Mouse (Mus musculus) hindbrain, embryonic 15.5 days (tissue): Measurements from ENCODE around the gene Cenpu. TPM values are rescaled to one million over a fixed set of nuclear protein-coding genes. Genes with fewer than 3 reads are reported as not detected.
A peak's percentile ranks its signal among the peaks of the same experiment; 100 is the strongest.

Experiments used
- ATAC-seq: fragments of 200-750 bp; cut with Nextera tagmentation; 2 replicates; pipeline ENCODE4 v1.8.0; 2017; ENCODE audit warnings: low read depth, moderate number of reproducible peaks, moderate TSS enrichment; ENCODE audit not compliant: low FRiP score
- H3K27ac ChIP-seq: fragments of 300-500 bp; sonication (generic); replicated peaks from 2 replicates; pipeline ENCODE4 v1.5.1; 2015; ENCODE audit warnings: mild to moderate bottlenecking, inconsistent platforms
- H3K27me3 ChIP-seq: fragments of 300-500 bp; sonication (generic); 2 replicates; pipeline ENCODE4 v1.6.1; 2015; ENCODE audit warnings: control low read depth, inconsistent platforms
- H3K36me3 ChIP-seq: fragments of 300-500 bp; sonication (generic); 2 replicates; pipeline ENCODE4 v1.6.1; 2015; ENCODE audit warnings: control low read depth, inconsistent platforms
- H3K4me1 ChIP-seq: fragments of 300-500 bp; sonication (generic); replicated peaks from 2 replicates; pipeline ENCODE4 v1.6.1; 2015; ENCODE audit warnings: control low read depth, inconsistent platforms
- H3K4me2 ChIP-seq: fragments of 300-500 bp; sonication (generic); 2 replicates; pipeline ENCODE4 v1.6.1; 2015; ENCODE audit warnings: moderate library complexity, mild to moderate bottlenecking, inconsistent platforms
- H3K4me3 ChIP-seq: fragments of 300-500 bp; sonication (generic); 2 replicates; pipeline ENCODE4 v1.5.1; 2015; ENCODE audit warnings: mild to moderate bottlenecking, inconsistent platforms
- H3K9ac ChIP-seq: fragments of 300-500 bp; sonication (generic); 2 replicates; pipeline ENCODE4 v1.6.1; 2015; ENCODE audit warnings: inconsistent platforms
- H3K9me3 ChIP-seq: fragments of 300-500 bp; sonication (generic); 2 replicates; pipeline ENCODE4 v1.6.1; 2016; ENCODE audit warnings: control low read depth, inconsistent platforms
- WGBS: fragments of 180-500 bp; shearing (Covaris S2); methylation state at CpG from one replicate; pipeline ENCODE4 v1.1.7; 2015; 5-methylcytosine and 5-hydroxymethylcytosine counted together
- polyA plus RNA-seq: library from polyadenylated mRNA; unstranded; fragments of >200 nt; fragmentation: Nextera tagmentation; extraction: Ambion mirVana; gene quantifications from 2 replicates; pipeline ENCODE4 v1.2.1, GENCODE M21; 2015

The Cenpu gene
- polyA plus RNA-seq, 1 experiment from 2014 or later = 6.9 TPM

DNA sequence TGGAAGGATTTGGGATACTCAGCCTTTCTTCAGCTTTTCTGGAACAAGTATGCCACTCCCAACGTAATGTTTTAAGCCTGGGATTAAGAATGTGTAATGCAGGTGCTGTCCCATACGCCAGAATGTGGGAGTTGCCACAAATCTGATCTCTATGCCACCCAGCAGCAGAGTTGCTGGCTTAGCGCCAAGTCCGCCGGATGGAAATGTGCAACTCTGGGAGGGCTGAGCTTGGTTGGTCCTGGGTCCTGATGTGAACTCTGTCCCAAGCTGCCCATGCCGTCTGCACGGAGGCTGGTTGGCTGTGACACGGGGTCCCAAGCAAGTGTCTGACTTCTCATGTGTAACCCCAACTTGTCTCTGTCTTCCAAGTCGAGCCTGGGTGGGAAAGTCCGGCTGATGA lies 25.0 kb upstream of the Cenpu start:
- Histone ChIP-seq H3K9ac (no peak overlapping the region), H3K4me2 (no peak overlapping the region), H3K27me3 (no peaks in the 10 kb centered on the region), H3K27ac (no peak overlapping the region), H3K4me1 (no peaks in the 10 kb centered on the region), H3K9me3 (no peaks in the 10 kb centered on the region), H3K36me3 (peaks cover 25% of the 10 kb centered on the region), H3K4me3 (no peak overlapping the region)
- WGBS = 67% methylated on average over 10 of the region's 10 CpGs
- ATAC-seq = no peak

DNA sequence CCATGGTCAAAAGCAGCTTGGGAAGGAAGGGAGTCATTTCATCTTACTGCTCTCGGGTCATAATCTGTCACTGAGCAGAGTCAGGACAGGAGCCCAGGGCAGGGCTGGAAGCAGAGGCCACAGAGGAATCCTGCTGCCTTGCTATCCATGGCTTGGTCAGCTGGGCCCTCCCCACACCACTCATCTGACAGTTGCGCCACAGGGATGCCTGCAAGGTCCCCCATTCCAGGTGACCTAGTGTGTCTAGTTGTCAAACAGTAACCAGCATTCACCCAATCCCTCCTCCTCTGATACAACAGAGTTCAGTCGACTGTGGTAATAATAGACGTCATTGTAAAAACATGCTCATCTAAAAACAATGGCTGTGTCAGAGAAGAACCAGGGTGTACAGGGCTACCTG lies 22.3 kb upstream of the Cenpu start:
- no peak overlapping the region for H3K9ac ChIP-seq
- ATAC-seq = no peak
- no peaks in the 10 kb centered on the region for H3K9me3 ChIP-seq
- peaks cover 28% of the 10 kb centered on the region for H3K36me3 ChIP-seq
- no peaks in the 10 kb centered on the region for H3K4me1 ChIP-seq
- WGBS = 86% methylated on average over 4 of the region's 4 CpGs
- no peak overlapping the region for H3K27ac ChIP-seq
- no peaks in the 10 kb centered on the region for H3K27me3 ChIP-seq
- H3K4me2 ChIP-seq = no peak overlapping the region
- no peak overlapping the region for H3K4me3 ChIP-seq

DNA sequence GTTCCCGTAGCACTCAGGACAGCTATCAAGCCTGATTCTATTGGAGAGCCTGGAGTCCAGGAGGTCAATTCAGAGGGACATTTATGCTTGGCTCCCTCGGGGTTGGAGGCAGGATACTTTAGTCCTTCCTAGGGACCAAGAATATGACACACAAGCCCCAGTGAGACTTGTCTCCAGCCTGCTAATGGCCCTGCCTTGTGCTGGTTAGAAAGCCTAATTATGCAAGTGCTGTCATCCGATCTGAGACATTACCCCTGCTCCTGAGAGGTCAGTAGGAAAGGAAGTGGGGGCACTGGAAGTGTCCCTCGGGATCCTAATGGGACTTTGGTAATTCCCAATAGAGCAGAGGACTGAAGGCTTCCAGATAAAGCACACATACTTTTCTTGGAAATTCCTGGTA lies 21.3 kb upstream of the Cenpu start:
- Histone ChIP-seq H3K4me2 (no peak overlapping the region), H3K4me3 (no peak overlapping the region), H3K27ac (no peak overlapping the region), H3K9ac (no peak overlapping the region), H3K4me1 (no peaks in the 10 kb centered on the region), H3K36me3 (peaks cover 33% of the 10 kb centered on the region), H3K9me3 (no peaks in the 10 kb centered on the region), H3K27me3 (no peaks in the 10 kb centered on the region)
- no peak for ATAC-seq
- WGBS = 49% methylated on average over 4 of the region's 4 CpGs

DNA sequence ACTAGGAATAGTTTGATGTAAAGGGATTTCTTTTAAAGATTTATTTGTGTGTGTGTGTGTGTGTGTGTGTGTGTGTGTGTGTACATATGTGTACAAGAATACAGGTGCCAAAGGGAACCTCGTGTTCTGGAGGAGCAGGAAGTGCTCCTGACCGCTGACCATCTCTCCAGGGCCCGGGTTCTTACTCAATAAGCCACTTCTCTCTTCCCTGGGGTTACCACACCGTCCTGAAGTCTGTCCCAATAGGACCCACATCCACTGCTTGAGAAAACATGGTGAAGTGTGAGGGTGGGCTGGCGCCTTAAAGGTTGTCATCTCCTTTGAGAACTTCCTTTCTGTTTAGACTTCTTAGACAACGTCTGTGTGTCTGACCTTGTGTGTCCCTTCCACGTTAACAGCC lies 17.9 kb upstream of the Cenpu start:
- no peak overlapping the region for H3K27ac ChIP-seq
- H3K36me3 ChIP-seq = peaks cover 34% of the 10 kb centered on the region
- WGBS = 90% methylated on average over 7 of the region's 7 CpGs
- H3K9me3 ChIP-seq = no peaks in the 10 kb centered on the region
- no peaks in the 10 kb centered on the region for H3K27me3 ChIP-seq
- H3K4me2 ChIP-seq = no peak overlapping the region
- peaks cover under 1% of the 10 kb centered on the region; the same call in 1 of the 2 replicates for H3K4me1 ChIP-seq
- no peak overlapping the region for H3K9ac ChIP-seq
- ATAC-seq = no peak
- H3K4me3 ChIP-seq = no peak overlapping the region

DNA sequence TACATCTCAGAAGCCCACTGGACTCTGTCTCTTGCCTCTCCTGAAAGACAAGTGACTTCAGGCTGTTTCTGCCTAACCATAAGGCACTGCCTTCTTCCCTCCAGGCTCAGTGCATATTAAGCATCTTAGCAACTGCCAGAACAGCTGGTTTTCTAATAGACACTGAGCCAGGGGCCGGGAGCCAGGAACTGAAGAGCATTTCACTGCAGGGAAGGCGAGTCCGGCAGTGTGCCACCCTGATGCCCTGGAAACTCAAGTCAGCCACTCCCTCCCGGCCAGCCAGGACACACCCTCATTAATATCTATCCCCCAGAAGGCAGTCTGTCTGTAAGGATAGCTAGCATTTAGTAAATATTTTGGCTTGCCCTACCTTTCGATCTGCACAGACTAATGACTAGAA lies 12.1 kb upstream of the Cenpu start:
- Histone ChIP-seq H3K4me2 (no peak overlapping the region), H3K27me3 (no peaks in the 10 kb centered on the region), H3K9me3 (no peaks in the 10 kb centered on the region), H3K4me3 (no peak overlapping the region), H3K4me1 (peaks cover 4% of the 10 kb centered on the region; the same call in 1 of the 2 replicates), H3K36me3 (peaks cover 10% of the 10 kb centered on the region; the same call in 1 of the 2 replicates), H3K27ac (no peak overlapping the region), H3K9ac (no peak overlapping the region)
- peak; percentile 71 for ATAC-seq
- 47% methylated on average over 5 of the region's 5 CpGs for WGBS

DNA sequence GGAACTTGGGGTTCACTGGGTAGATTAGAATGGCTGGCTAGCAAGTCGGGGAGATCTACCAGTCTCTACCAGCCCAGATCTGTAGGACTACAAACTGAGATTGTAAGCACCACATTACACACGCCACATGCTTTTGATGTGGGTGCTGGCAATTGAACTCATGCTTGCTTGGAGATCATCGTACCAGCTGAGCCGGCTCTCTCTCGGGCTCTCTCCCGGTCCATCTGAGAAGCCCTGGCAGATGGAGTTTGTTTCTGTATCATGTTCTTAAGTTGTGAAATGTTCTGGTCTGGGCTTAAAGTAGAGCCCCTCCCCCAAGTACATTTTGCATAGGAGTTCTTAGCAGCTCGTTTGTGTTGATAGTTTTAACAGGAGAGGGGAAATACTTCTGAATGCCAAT lies 8.6 kb upstream of the Cenpu start:
- peaks cover 4% of the 10 kb centered on the region; the same call in 1 of the 2 replicates for H3K4me1 ChIP-seq
- H3K4me3 ChIP-seq = no peak overlapping the region
- H3K4me2 ChIP-seq = no peak overlapping the region
- WGBS = 83% methylated on average over 7 of the region's 7 CpGs
- ATAC-seq = no peak
- H3K27me3 ChIP-seq = no peaks in the 10 kb centered on the region
- no peak overlapping the region for H3K9ac ChIP-seq
- no peaks in the 10 kb centered on the region for H3K36me3 ChIP-seq
- no peaks in the 10 kb centered on the region for H3K9me3 ChIP-seq
- no peak overlapping the region for H3K27ac ChIP-seq

DNA sequence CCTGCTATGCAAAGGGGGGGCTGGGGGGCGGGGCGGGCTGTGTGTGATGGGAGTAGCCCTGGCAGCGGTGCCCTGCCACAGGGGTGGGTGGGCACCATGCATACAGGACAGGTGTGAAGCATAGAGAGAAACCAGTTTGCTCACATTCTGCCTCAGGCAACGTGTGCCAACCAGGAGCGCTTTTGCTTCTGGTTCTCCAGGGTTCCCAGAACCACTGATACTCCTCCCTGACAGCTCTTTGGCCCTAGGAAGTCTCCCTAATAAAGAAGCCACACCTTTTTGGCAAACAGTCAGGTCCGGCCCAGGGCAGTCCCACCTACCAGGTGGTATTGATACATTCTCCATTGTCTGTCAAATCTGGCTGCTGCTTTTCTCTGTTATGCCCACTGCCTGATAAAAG lies 8.2 kb upstream of the Cenpu start:
- Histone ChIP-seq H3K27ac (no peak overlapping the region), H3K27me3 (no peaks in the 10 kb centered on the region), H3K4me2 (no peak overlapping the region), H3K9ac (no peak overlapping the region), H3K4me3 (no peak overlapping the region), H3K9me3 (no peaks in the 10 kb centered on the region), H3K36me3 (no peaks in the 10 kb centered on the region), H3K4me1 (peaks cover 4% of the 10 kb centered on the region; the same call in 1 of the 2 replicates)
- no peak for ATAC-seq
- 80% methylated on average over 6 of the region's 6 CpGs for WGBS

DNA sequence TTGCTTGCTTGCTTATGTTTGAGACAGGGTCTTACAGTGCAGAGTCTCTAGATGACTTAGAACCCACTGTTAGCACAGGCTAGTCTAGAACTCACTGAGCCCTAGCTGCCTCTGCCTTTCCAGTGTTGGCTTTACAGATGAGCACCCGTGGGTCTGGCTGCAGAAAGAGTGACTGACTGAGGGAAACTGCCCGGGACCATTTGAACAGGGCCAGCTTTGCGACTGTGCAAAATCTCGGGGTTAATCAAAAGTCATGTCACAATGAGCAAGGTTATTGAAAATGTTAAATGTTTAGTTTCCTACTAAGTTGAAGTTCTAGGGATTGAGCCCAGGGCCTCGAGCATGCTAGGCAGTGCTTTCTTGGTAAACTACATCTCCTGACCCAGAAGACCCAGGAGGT lies 6.0 kb upstream of the Cenpu start:
- Histone ChIP-seq H3K4me2 (no peak overlapping the region), H3K36me3 (no peaks in the 10 kb centered on the region), H3K9me3 (no peaks in the 10 kb centered on the region), H3K27ac (no peak overlapping the region), H3K9ac (no peak overlapping the region), H3K4me1 (peaks cover 2% of the 10 kb centered on the region), H3K4me3 (no peak overlapping the region), H3K27me3 (no peaks in the 10 kb centered on the region)
- ATAC-seq = no peak
- 90% methylated on average over 5 of the region's 5 CpGs for WGBS

DNA sequence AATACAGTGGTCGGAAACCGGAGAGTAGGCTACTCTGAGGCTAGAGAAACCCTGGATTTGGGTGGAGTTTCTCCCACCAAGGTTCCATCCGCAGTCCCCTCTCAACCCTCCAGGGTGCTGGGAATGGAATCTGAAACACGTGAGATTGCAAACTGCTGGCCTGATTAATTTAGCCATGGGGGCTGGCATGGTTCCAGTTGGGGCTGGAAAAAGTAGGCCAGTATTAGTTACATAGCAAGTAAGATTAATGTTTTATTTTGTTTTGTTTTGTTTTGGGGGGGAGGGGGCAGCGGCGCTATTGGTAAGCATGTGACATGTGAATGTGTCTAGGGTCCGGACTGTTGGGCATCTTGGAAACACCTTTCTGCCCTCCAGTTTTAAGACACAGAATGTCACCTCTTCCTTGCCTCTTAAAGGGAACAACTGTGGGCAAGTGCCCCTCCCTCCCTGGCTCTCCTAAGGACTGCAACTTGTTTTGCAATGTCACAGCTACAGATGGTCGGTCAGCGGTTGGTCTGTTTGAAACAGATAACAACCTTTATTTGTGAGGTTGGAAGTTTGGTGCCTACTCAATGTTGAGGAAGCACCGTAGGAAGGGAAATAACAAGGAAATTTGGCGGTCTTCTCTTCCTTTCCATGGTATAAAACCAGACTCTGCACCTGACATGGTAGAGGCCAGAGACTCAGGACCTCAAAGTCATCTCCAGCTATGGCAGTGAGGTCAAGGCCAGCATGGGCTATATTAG lies 5.2 kb upstream of the Cenpu start:
- Histone ChIP-seq H3K36me3 (no peaks in the 10 kb centered on the region), H3K4me2 (no peak overlapping the region), H3K27ac (no peak overlapping the region), H3K27me3 (no peaks in the 10 kb centered on the region), H3K4me3 (no peak overlapping the region), H3K9ac (no peak overlapping the region), H3K9me3 (no peaks in the 10 kb centered on the region), H3K4me1 (peaks cover 5% of the 10 kb centered on the region)
- no peak for ATAC-seq
- WGBS = 73% methylated on average over 11 of the region's 11 CpGs

DNA sequence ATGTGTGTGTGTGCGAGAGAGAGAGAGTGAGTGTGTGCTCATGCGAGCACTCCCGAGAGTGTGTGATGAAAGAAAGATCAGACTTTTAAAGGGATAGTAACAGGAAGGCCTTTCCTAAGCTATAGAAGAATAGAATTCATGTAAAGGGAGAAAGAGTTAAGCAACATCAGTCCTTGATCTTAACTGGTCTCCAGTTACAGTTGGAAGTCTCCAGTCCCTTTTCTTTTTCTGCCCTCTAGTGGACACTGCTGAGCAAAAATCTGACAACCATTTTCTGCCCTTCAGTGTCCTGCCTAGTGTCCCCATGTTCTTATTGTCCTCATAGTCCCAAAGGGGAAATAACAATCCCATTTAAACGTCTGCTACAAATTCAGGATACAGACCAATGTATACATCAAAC lies 4.6 kb upstream of the Cenpu start:
- Histone ChIP-seq H3K4me3 (no peak overlapping the region), H3K4me1 (peaks cover 7% of the 10 kb centered on the region), H3K4me2 (no peak overlapping the region), H3K27ac (no peak overlapping the region), H3K36me3 (no peaks in the 10 kb centered on the region), H3K27me3 (no peaks in the 10 kb centered on the region), H3K9me3 (no peaks in the 10 kb centered on the region), H3K9ac (no peak overlapping the region)
- no peak for ATAC-seq
- WGBS = 54% methylated on average over 4 of the region's 4 CpGs

DNA sequence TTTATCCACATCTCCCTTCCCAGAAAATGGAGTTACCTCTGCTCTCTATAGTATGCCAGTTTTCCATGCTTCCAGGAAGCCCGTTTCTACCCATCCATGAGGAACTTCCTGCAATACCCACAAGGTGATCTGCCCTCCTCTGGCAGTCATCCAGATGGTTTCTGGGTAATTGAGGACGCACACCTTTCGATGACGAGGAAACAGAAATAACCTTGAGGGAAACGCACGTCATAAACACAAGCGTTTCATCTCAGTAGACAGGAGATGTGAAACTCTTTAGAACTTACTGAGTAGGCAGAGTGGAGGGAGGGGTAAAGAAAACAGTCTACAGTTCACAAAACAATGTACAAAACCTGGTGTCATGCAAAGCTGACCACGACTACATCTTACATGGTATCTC lies 1.8 kb upstream of the Cenpu start:
- H3K27me3 ChIP-seq = no peaks in the 10 kb centered on the region
- no peak overlapping the region for H3K4me2 ChIP-seq
- no peak overlapping the region for H3K27ac ChIP-seq
- H3K9me3 ChIP-seq = no peaks in the 10 kb centered on the region
- WGBS = 87% methylated on average over 8 of the region's 8 CpGs
- peaks cover 14% of the 10 kb centered on the region for H3K4me1 ChIP-seq
- H3K4me3 ChIP-seq = no peak overlapping the region
- no peaks in the 10 kb centered on the region for H3K36me3 ChIP-seq
- no peak for ATAC-seq
- H3K9ac ChIP-seq = no peak overlapping the region

DNA sequence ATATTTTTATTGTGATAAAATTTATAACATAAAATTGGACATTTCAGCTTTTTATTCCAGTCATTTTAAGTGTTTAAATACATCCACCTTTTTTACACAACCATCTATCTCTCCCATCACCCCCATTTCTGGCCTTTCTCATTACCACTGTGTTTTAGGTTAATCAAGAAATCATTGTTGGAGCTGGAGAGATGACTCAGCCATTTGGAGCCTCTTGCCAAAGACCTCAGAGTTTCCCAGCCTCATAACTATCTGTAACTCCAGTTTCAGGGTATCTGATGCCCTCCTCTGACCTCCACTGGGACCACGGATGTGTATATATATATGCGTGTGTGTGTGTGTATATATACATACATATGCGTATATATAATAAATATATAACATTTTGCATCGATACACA lies 799 bp upstream of the Cenpu start:
- Histone ChIP-seq H3K27ac (0 out of 2 replicates have a peak overlapping the region, but pooled peaks have one; percentile 59), H3K27me3 (no peaks in the 10 kb centered on the region), H3K4me2 (peak overlapping the region; percentile 78), H3K4me3 (peak overlapping the region; percentile 65), H3K4me1 (peaks cover 14% of the 10 kb centered on the region), H3K9ac (no peak overlapping the region), H3K9me3 (no peaks in the 10 kb centered on the region), H3K36me3 (no peaks in the 10 kb centered on the region)
- WGBS = 60% methylated on average over 4 of the region's 4 CpGs
- no peak for ATAC-seq

DNA sequence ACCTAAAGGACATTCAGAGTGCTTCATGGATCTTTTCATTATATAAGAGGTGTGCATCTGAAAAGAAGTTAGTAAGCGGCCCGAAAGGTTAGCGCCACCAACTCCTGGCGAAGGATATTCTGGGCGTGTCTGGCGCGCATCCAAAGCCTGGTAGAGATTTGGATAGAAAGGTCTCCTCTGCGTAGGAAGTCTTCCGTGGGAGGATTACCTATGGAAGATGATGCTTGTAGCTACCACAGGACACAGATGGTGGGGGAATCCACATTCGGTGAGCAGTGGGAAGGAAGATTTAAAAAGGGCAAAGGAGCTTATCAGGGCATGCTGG lies 575 bp downstream of the Cenpu start:
- peak overlapping the region; percentile 78 for H3K4me2 ChIP-seq
- H3K9ac ChIP-seq = peak overlapping the region; percentile 34
- ATAC-seq = no peak
- no peaks in the 10 kb centered on the region for H3K9me3 ChIP-seq
- peak overlapping the region; percentile 65 for H3K4me3 ChIP-seq
- 3% methylated on average over 10 of the region's 10 CpGs for WGBS
- peaks cover 14% of the 10 kb centered on the region for H3K4me1 ChIP-seq
- H3K36me3 ChIP-seq = no peaks in the 10 kb centered on the region
- no peaks in the 10 kb centered on the region for H3K27me3 ChIP-seq
- no peak overlapping the region for H3K27ac ChIP-seq
